Mouse (Mus musculus): ENCODE results near the gene Fbxo33.

Gene Fbxo33

DNA sequence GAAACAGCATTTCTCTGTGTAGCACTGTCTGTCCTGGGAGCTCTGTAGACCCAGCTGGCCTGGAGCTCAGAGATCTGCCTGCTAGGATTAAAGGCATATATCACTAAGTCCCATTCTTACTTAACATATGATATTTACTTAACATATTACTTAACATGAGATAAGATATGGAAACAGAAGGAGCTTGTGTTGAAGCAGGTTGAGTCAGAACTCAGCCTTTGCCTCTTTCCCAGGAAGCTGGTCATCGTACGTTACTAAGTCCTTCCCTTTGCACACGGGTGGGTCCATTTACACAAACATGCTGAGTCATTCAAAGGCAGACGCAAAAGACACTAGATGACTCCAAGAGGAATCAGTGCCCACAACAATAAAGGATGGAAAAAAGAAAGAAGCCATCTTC is 20.8 kb downstream of the Fbxo33 start:
- DNase-seq (ENCODE audit: low spot score in 2 of 2): no peak

DNA sequence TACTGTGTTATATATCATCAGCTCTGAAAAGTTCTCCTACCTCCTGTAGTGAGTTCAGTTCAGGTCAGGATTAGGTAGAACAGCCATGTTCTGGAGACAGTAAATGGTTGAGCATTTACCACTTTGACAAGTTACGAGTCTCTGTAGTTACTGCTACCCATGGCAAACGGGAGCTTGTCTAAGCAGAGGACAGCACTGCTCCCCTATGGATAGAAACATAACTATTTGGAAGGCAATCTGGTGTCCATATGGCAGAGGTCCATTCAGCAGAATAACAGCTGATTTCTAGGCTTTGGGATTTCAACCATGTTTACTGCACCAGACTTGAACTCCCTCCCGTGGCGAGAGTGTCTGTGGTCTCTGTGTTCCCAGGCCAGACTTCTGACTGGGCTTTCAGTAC is 23.6 kb downstream of the Fbxo33 start:
- no peak for DNase-seq (ENCODE audit: low spot score in 2 of 2)

DNA sequence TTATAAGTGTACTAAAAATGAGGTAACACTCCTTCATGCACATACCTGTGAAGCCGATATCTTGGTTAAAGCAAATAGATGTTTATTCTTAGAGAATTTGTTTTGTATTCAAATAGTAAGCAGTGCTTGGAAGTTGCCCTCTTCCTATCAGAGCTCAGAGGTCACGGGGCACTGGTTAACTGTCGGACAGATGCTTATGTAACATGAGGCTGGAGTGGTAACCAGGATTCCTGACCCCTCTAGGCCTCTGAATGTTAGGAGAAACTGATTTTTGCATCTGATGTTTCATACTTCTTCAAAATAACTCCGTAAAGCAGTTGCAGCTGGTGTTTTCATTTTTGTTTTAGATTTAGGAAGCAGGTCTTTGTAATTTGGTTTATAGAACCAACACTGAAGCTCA is 24.5 kb downstream of the Fbxo33 start:
- DNase-seq (ENCODE audit: low spot score in 2 of 2): no peak

DNA sequence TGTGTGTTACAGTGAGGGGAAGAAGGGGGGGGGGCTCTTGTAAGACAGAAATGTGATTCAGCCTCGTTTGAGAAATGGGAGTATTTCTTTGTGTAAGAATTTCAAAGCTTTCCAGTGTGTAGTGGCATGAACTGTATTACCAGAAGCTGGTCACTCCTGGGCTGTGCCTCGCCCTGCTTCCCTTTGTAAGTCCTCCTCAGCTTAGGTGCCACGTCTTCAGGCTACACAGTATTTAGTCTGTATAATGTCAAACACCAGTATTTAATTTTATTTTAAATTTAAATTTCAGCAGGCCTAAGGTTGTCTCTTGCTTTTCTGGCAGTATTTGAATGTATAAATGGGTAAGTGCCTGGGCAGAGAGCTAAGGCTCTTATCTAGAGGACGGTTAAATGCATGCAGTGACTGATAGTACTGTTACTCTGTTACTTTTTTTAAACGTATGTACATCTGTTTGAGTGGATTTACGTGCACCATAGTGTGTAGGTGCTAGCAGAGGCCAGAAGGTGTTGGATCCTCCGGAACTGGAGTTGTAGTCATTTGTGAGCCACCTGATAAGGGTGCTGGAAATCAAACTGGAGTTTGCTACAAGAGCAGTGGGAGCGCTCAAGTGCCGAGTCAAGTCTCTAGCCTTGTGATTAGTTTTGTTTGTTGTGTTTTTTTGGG is 25.1 kb downstream of the Fbxo33 start:
- DNase-seq (ENCODE audit: low spot score in 2 of 2): no peak

DNA sequence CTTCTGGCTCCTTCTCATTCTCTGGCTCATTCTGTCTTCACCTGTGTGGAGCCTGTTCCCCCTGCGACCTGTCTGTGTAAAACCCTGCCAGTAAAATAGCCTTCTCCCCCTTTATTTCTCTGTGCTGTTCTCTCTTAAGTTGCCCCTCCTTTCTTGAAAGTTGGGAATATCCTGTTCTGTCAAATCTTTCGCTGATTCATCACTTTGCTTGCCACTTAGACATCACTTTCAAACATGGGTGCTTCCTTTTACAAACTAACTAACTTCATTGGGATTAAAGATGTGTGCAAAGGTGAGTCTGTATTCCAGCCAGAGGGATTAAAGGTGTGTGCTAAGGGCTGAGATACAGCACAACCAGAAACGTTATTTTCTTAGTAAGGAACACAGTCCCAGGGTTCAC is 25.9 kb downstream of the Fbxo33 start:
- DNase-seq (ENCODE audit: low spot score in 2 of 2): no peak

DNA sequence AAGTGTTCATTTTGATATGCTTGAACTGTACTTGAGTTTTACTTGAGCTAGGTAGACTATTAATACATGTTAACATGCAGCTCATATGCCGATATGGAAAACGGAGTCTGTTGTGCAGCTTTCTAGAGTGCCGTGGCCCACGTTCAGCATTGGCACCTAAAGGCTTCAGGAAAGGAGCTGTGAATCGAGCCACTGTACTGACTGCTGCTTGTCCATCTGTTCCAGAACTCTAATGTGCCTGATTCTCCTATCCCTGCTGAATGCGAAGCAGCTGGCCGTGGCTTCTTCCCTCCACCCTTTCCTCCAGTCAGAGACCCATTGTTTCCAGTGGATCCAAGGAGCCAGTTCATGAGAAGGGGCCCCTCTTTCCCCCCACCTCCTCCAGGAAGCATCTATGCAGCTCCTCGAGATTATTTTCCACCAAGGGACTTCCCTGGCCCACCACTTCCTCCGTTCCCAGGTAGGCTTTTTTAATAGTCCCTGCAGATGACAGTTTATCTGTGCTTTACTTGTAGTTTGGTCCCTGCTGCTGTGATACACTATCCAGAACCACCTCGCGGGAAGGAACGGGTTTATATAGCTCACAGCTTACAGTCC is 31.3 kb downstream of the Fbxo33 start:
- no peak for DNase-seq (ENCODE audit: low spot score in 2 of 2)

DNA sequence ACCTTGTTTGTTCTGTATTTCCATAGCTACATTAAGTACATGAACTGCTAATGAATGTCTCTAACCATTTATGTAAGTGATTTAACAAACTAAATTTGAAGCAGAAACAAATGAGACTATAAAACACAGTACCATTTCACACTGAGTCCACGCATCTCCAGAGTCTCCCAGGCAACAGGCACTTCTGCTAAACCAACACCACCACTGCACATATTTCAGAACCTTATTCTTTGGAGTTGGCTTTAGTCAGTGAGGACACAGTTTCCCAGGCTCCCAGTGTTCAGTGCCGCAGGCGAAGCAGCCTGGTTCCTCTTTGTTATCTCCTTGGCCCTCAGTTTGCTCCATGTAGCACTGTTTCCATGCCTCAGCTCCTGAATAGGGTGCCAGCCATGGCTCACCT is 41.7 kb downstream of the Fbxo33 start:
- no peak for DNase-seq (ENCODE audit: low spot score in 2 of 2)

DNA sequence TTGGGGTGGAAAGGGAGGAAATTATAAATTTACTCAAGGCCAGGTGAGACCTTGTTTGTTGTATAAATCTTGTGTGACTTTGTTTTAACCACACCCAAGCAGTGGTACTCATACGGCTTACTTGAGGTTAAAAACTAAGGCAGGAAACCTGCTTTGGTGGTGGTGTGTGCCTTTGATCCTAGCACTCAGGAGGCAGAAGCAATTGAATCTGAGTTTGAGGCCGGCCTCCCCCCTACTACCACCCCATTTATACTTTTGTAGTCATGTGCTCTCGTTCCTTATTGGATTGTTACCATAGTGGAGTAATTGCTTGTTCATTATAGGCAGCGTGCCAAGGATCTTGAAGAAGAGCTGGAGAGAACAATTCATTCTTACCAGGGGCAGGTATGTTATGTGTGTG is 49.6 kb downstream of the Fbxo33 start:
- DNase-seq (ENCODE audit: low spot score in 2 of 2): no peak

DNA sequence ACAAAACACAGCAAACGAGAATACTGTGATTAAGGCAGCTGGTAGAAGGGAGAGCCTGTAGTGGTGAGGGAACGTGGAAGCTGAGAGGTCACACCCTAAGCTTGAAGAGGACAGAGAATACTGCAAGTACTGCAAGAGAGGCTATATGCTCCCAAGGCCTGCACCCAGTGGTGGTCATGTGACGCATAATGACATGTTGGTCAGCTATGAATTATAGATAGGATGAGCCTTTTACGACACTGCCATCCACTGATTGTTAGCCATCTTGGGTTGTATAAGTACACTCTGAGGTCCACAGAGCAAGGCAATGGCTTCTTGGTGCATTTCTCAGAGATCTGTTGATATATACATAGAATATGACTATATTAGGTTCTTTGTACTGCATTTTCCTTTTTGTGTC is 53.0 kb downstream of the Fbxo33 start:
- DNase-seq (ENCODE audit: low spot score in 2 of 2): no peak

DNA sequence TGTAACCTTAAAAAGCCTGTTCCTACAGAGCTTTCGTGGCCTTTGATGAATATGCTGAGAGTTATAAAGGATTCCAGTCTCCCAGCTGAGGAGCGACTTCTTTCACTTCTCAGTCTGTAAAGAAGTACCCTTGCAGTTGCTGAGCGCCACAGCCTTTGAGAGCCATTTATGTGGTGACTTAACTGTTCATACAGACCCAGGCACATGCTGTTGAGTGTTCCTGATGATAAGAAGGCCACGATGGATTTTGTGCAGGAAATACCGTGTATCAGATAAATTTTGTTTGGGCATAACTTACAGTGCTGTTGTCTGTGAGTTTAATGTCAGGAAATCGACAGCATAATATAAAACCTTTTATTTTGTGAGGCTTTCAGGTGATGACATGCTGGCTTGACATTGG is 55.0 kb downstream of the Fbxo33 start:
- no peak for DNase-seq (ENCODE audit: low spot score in 2 of 2)

DNA sequence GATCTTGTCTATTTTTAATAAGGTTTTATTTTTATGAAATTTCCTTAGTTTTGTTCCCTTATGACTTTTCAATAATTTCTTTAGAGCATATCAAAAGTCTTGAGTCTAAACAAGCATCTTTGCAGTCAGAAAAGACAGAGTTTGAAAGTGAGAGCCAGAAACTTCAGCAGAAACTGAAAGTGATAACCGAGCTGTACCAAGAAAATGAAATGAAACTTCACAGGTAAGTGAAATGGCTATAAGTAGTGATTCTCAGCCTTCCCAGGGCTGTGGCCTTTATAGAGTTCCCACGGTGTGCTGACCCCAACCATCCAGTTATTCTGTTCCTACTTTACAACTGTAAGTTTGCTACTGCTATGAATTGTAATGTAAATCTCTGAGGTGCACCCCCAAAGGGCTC is 56.7 kb downstream of the Fbxo33 start:
- DNase-seq (ENCODE audit: low spot score in 2 of 2): no peak

DNA sequence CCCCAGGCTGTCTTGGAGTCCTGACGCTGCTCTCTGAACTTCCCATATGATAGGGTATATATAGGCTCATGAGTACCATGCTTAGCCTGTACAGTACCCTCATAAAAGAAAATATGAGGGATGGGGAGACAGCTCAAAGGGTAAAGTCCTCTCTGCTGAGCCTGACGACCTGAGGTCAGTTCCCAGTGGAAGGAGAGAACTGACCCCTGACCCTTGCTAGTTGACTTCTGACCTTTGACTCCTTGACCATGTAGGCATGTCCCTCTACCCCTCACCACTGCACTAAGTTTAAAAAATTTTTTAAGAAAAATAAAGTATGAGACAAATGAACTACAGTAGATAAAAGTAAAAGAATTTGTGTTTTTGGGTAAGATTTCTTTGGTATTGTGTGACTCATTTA is 58.4 kb downstream of the Fbxo33 start:
- DNase-seq (ENCODE audit: low spot score in 2 of 2): no peak
